Mouse (Mus musculus) intestine, embryonic 14.5 days (tissue): ENCODE measurements around the gene Srp14. TPM values are rescaled to one million over a fixed set of nuclear protein-coding genes. Genes with fewer than 3 reads are reported as not detected.

Source experiments
- ATAC-seq: fragments of 200-750 bp; cut with Nextera tagmentation; replicated peaks from 2 replicates; pipeline ENCODE4 v1.8.0; 2017; ENCODE audit warnings: low read depth, moderate number of reproducible peaks, moderate TSS enrichment, moderate library complexity; ENCODE audit not compliant: low FRiP score, low TSS enrichment
- DNase-seq: peaks from one replicate; pipeline ENCODE4 v3.0.0-alpha.2; 2018; ENCODE audit warnings: low spot score
- H3K27ac ChIP-seq: fragments of 300-500 bp; sonication (generic); 2 replicates; pipeline ENCODE4 v1.5.1; 2014; ENCODE audit warnings: low read depth, mild to moderate bottlenecking, control low read depth
- H3K27me3 ChIP-seq: fragments of 300-500 bp; sonication (generic); replicated peaks from 2 replicates; pipeline ENCODE4 v1.6.1; 2014; ENCODE audit warnings: low read length, control low read depth; ENCODE audit not compliant: control insufficient read depth, insufficient read depth
- H3K36me3 ChIP-seq: fragments of 300-500 bp; sonication (generic); 2 replicates; pipeline ENCODE4 v1.6.1; 2014; ENCODE audit warnings: low read length, control low read depth; ENCODE audit not compliant: control insufficient read depth, insufficient read depth
- H3K4me1 ChIP-seq: fragments of 300-500 bp; sonication (generic); replicated peaks from 2 replicates; pipeline ENCODE4 v1.6.1; 2014; ENCODE audit warnings: low read length, control low read depth, mixed read lengths; ENCODE audit not compliant: control insufficient read depth, insufficient read depth
- H3K4me2 ChIP-seq: fragments of 300-500 bp; sonication (generic); 2 replicates; pipeline ENCODE4 v1.6.1; 2014; ENCODE audit warnings: low read length
- H3K4me3 ChIP-seq: fragments of 300-500 bp; sonication (generic); 2 replicates; pipeline ENCODE4 v1.5.1; 2014; ENCODE audit warnings: low read depth, low read length, control low read depth, mixed read lengths
- H3K9ac ChIP-seq: fragments of 300-500 bp; sonication (generic); 2 replicates; pipeline ENCODE4 v1.6.1; 2014; ENCODE audit warnings: mild to moderate bottlenecking, low read length
- H3K9me3 ChIP-seq: fragments of 300-500 bp; sonication (generic); 2 replicates; pipeline ENCODE4 v1.6.1; 2016; ENCODE audit warnings: low read length, control low read depth; ENCODE audit not compliant: control insufficient read depth
- WGBS: fragments of 180-500 bp; shearing (Covaris S2); extraction: QIAGEN DNeasy Blood & Tissue Kit; methylation state at CpG from one replicate; pipeline ENCODE4 v1.1.7; 2014; 5-methylcytosine and 5-hydroxymethylcytosine counted together
- polyA plus RNA-seq: library from polyadenylated mRNA; unstranded; fragments of >200 nt; fragmentation: Nextera tagmentation; extraction: Ambion mirVana; gene quantifications from 2 replicates; pipeline ENCODE4 v1.2.1, GENCODE M21; 2014

The Srp14 gene
- polyA plus RNA-seq, 1 experiment from 2014 or later: 203 TPM

DNA sequence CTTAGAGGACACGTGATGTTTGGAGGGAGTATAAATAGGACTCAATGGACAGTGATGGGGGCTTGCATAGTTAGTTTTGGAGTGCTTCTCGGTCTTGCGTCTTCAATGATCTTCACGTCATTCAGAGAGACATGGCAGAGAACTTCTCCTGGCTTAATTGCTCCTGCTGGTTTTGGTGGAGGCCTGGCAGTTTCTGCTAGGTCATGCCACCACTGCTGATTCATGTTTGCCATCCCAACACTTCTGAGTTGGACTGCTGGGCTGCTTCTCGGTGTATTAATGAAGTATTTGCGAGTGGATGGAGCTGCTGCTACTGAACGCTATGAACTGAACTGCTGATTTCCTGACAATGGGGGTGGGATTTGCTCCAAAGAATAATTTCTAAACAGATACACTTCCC lies 1.4 kb upstream of the Srp14 start:
- Histone ChIP-seq H3K4me2 (no peak overlapping the region), H3K4me3 (no peak overlapping the region), H3K9ac (no peak overlapping the region), H3K9me3 (no peaks in the 10 kb centered on the region), H3K36me3 (peaks cover 16% of the 10 kb centered on the region), H3K4me1 (peaks cover 9% of the 10 kb centered on the region), H3K27me3 (no peaks in the 10 kb centered on the region), H3K27ac (no peak overlapping the region)
- WGBS: 89% methylated on average over 7 of the region's 7 CpGs
- ATAC-seq (no peak), DNase-seq (no peak)

DNA sequence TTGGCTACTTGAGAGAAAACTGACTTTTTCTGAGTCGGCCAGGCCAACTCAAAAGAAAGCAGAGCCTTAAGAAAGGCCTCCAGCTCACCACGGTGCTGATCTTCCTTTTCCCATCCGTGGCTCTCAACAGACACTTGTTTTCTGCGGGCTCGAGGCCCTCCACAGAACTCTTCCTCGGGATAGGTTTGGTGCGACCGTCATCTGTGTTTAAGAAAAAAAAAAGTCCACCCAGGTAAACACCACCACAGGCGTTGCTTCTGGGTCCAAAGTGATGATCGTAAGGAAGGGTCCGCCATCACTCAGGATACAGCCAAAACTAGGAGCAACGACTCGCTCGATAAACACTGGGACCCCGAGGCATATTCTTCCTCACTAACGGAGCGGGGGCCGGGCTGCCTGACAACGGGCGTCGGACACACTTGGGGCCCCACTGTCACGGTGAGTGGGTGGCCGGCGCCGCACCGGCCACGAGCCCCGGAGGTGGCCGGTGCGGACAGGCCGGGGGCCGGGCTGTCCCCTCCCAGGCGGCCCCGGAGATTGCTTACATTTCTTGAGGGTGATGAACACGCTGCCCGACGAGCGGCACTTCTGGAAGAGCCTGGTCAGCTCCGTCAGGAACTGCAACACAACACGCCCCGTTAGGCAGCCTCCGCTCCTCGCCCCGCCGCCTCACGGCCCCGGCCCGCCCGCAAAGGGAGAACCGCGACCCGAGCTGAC lies 520 bp downstream of the Srp14 start:
- Histone ChIP-seq H3K27me3 (no peaks in the 10 kb centered on the region), H3K27ac (peak overlapping the region; percentile 77), H3K9me3 (no peaks in the 10 kb centered on the region), H3K36me3 (peaks cover 35% of the 10 kb centered on the region), H3K4me1 (peaks cover 9% of the 10 kb centered on the region), H3K4me3 (peak overlapping the region; percentile 84), H3K4me2 (peak overlapping the region; percentile 53), H3K9ac (peak overlapping the region; percentile 77)
- DNase-seq: peak; percentile 66
- ATAC-seq: peak; percentile 10
- 2% methylated on average over 44 of the region's 52 CpGs for WGBS

DNA sequence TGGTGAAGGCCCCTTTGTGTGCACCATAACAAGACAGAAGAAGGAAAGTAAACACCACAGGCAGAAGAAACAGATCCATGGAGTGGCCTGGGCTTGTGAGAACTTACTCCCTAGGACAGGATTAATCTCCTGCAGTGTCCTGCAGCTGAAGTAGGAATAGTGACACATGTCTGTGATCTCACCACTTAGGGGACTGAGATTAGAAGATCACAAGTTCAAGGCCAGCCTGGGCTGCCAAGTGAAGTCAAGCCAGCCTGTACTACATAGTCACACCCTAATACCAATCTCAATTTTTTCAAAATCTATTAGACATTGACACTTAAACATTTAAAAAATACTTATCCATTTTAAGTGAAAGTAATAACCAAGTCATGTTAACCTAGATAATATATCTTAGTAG lies 11.2 kb downstream of the Srp14 start:
- ATAC-seq: no peak
- Histone ChIP-seq H3K9me3 (no peaks in the 10 kb centered on the region), H3K27me3 (no peaks in the 10 kb centered on the region), H3K4me1 (no peaks in the 10 kb centered on the region), H3K36me3 (peaks cover 91% of the 10 kb centered on the region), H3K9ac (no peak overlapping the region), H3K4me2 (no peak overlapping the region), H3K27ac (no peak overlapping the region), H3K4me3 (no peak overlapping the region)
- DNase-seq: no peak

DNA sequence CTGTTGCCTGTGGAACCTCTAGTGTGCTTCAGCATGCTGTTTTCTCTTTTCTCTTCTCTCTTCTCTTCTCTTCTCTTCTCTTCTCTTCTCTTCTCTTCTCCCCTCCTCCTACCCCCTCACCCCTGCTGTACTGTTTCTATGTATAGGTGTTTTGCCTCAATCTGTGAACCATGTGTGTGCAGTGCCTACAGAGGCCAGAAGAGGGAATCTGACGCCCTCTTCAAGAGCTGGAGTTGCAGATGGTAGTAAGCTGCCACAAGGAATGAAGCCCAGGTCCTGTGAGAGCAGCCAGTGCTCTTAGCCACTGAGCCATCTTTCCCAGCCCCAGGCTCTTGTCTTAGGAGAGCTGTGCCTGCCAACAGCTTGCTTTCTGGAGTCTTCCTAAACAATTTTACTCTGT lies 12.9 kb downstream of the Srp14 start:
- Histone ChIP-seq H3K4me2 (no peak overlapping the region), H3K4me1 (no peaks in the 10 kb centered on the region), H3K4me3 (no peak overlapping the region), H3K27ac (no peak overlapping the region), H3K27me3 (no peaks in the 10 kb centered on the region), H3K9ac (no peak overlapping the region), H3K36me3 (peaks cover 89% of the 10 kb centered on the region), H3K9me3 (no peaks in the 10 kb centered on the region)
- no peak for DNase-seq
- no peak for ATAC-seq
- 61% methylated on average over 1 of the region's 1 CpGs for WGBS

DNA sequence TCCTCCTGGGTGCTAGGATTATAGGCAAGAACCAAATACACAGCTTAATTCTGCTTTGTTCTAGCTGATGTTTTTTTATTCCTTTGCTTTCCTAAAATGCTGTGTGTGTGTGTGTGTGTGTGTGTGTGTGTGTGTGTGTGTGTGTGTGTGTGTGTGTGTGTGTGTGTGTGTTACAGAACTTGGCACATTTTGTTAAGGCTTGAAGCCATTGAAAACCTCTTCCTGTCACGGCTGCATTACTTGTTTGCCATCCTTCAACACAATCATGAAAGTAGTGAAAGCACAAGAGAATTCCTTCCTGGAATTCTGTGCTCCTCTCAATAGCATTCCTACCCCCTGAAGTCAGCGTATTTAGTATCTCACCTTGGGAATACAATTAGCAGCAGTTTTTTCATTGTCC lies 13.6 kb downstream of the Srp14 start:
- Histone ChIP-seq H3K9ac (no peak overlapping the region), H3K4me2 (no peak overlapping the region), H3K27ac (no peak overlapping the region), H3K27me3 (no peaks in the 10 kb centered on the region), H3K4me3 (no peak overlapping the region), H3K36me3 (peaks cover 83% of the 10 kb centered on the region), H3K9me3 (no peaks in the 10 kb centered on the region), H3K4me1 (no peaks in the 10 kb centered on the region)
- 75% methylated on average over 2 of the region's 2 CpGs for WGBS
- DNase-seq (no peak), ATAC-seq (no peak)

DNA sequence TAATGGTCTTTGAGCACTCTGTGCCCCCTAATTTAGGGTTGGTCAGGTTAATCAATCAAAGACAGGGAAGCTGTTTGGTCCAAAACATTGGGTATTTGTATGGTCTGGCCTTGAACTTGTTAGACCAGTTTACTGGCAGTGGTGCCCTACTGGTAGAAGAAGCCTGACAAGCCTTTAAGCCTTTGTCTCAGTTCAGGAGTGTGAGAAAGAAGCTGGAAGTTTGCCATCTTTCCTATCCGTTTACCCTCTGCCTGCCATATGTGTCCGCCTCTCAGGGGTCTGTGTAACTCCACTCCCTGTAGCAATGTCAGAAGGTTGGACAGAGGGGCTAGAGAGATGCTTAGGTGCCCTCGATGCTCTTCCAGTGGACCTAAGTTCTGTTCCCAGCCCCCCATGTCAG lies 15.1 kb downstream of the Srp14 start:
- Histone ChIP-seq H3K4me3 (no peak overlapping the region), H3K36me3 (peaks cover 79% of the 10 kb centered on the region), H3K27me3 (no peaks in the 10 kb centered on the region), H3K27ac (no peak overlapping the region), H3K9ac (no peak overlapping the region), H3K4me2 (no peak overlapping the region), H3K9me3 (no peaks in the 10 kb centered on the region), H3K4me1 (no peaks in the 10 kb centered on the region)
- ATAC-seq: no peak
- WGBS: 86% methylated on average over 3 of the region's 3 CpGs
- no peak for DNase-seq

DNA sequence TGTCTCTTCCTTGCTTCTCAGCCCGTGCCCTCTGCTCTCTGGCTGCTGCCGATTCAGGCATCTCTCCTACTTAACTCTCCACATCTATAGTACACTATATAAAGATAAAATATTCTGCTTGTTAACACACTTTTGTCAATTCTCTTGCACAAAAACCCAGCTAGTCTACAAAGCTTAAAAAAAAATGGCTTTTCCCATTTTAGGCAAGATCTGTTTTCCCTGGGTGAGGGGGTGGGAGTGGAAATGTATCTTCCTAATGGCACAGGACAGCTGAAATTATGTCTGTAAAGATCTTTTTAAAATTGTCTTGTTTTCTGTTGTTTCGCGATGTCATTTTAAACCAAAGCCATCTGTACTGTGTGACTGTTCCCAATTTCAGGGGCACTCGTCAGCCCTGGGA lies 16.0 kb downstream of the Srp14 start:
- no peaks in the 10 kb centered on the region for H3K27me3 ChIP-seq
- H3K36me3 ChIP-seq: peaks cover 69% of the 10 kb centered on the region
- H3K4me1 ChIP-seq: no peaks in the 10 kb centered on the region
- 93% methylated on average over 5 of the region's 5 CpGs for WGBS
- H3K4me2 ChIP-seq: no peak overlapping the region
- H3K9me3 ChIP-seq: no peaks in the 10 kb centered on the region
- ATAC-seq: no peak
- DNase-seq: no peak
- no peak overlapping the region for H3K27ac ChIP-seq
- no peak overlapping the region for H3K9ac ChIP-seq
- H3K4me3 ChIP-seq: no peak overlapping the region

DNA sequence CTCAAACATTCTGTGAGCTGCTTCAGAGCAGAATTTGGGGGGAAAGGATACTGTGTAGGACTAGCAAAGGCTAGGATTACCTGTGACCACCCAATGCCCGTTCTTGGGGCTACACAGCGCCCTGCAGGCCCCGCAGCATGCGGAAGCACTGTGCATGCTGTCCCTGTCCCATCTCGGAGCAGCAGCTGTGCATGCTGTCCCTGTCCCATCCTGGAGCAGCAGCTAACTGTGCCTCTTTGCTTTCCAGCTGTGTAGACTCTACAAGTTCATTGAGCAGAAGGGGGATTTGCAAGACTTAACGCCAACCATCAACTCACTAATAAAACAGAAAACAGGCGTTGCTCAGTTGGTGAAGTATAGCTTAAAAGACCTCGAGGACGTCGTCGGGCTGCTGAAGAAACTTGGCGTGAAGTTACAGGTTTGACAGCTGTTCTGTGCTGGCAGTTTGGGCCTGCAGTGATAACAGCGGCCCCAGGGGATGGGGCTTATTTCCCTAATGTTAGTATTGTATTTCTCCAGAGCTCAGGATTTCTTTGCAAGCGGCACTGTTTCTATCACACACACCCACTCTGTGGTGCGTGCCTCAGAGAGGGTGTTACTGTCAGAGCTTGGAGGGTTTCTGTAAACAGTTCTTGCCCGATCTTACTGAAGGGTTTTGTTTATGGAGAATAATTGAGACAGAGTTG lies 17.9 kb downstream of the Srp14 start:
- no peak for DNase-seq
- Histone ChIP-seq H3K27me3 (no peaks in the 10 kb centered on the region), H3K9ac (no peak overlapping the region), H3K36me3 (peaks cover 64% of the 10 kb centered on the region), H3K4me3 (no peak overlapping the region), H3K4me2 (no peak overlapping the region), H3K4me1 (no peaks in the 10 kb centered on the region), H3K9me3 (no peaks in the 10 kb centered on the region), H3K27ac (no peak overlapping the region)
- ATAC-seq: no peak
- WGBS: 64% methylated on average over 16 of the region's 16 CpGs
